Mouse (Mus musculus) brain, embryonic 18.5 days (tissue): ENCODE measurements around the gene Ppp1r36.
"Not testable (repeated sequence)": the region's sequence is repeated elsewhere in the genome, so short reads cannot be mapped to it uniquely, and the experiment has no call there.

Experiments used
- DNase-seq: peaks from one replicate; pipeline ENCODE4 v3.0.0-alpha.2; 2012; ENCODE audit warnings: low read depth, low spot score

Ppp1r36 gene

GRCm38 (mm10) chr12:76397281-76397680 lies 20.1 kb upstream of the Ppp1r36 start:
- DNase-seq: no peak

GRCm38 (mm10) chr12:76401674-76402073 lies 15.7 kb upstream of the Ppp1r36 start:
- no peak for DNase-seq

- no peak for DNase-seq
Measured at GRCm38 (mm10) chr12:76402991-76403885, 14.1 kb upstream of the Ppp1r36 start.

GRCm38 (mm10) chr12:76403886-76404537 lies 13.3 kb upstream of the Ppp1r36 start, which contains the start of gene Hspa2:
Hspa2 (plus strand) TSS chr12:76404176.
- peak; percentile 97 for DNase-seq

DNA sequence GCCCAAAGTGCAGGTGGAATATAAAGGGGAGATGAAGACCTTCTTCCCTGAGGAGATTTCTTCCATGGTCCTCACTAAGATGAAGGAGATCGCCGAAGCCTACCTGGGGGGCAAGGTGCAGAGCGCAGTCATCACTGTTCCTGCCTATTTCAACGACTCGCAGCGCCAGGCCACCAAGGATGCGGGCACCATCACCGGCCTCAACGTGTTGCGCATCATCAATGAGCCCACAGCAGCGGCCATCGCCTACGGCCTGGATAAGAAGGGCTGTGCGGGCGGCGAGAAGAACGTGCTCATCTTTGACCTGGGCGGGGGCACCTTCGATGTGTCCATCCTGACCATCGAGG lies 12.5 kb upstream of the Ppp1r36 start:
- no peak for DNase-seq

DNA sequence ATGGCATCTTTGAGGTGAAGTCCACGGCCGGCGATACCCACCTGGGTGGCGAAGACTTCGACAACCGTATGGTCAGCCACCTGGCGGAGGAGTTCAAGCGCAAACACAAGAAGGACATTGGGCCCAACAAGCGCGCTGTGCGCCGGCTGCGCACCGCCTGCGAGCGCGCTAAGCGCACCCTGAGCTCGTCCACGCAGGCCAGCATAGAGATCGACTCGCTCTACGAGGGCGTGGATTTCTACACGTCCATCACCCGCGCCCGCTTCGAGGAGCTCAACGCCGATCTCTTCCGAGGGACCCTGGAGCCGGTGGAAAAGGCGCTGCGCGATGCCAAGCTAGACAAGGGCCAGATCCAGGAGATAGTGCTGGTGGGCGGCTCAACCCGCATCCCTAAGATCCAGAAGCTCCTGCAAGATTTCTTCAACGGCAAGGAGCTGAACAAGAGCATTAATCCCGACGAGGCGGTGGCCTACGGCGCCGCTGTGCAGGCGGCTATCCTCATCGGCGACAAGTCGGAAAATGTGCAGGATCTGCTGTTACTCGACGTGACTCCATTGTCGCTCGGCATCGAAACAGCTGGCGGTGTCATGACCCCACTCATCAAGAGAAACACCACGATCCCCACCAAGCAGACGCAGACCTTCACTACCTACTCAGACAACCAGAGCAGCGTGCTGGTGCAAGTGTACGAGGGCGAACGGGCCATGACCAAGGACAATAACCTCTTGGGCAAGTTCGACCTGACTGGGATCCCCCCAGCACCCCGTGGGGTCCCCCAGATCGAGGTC lies 12.0 kb upstream of the Ppp1r36 start:
- DNase-seq: no peak

DNA sequence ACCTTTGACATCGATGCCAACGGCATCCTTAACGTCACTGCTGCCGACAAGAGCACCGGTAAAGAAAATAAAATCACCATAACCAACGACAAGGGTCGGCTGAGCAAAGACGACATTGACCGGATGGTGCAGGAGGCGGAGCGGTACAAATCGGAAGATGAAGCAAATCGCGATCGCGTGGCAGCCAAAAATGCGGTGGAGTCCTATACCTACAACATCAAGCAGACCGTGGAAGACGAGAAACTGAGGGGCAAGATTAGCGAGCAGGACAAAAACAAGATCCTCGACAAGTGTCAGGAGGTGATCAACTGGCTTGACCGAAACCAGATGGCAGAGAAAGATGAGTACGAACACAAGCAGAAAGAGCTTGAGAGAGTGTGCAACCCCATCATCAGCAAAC lies 11.4 kb upstream of the Ppp1r36 start:
- no peak for DNase-seq

- no peak for DNase-seq
Measured at GRCm38 (mm10) chr12:76407184-76407583, 10.2 kb upstream of the Ppp1r36 start.

DNA sequence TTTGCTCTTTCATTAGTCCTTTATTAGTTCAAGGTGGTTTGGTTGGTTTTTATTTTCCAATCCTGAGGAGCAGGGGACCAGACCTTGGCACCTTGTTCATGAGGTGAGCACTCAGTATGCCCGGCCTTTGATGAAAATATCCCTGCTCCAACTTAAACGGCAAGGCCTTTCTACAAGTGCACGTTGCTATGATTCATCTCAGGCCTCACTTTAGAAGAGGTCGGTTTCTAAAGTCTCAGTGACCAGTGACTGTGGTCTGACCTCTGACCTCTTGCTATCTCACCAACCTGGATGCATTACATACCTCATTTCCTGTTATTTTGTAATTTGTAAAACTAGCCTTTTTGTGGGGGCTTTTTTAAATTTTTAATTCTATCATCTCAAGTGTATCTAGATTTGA lies 8.2 kb upstream of the Ppp1r36 start:
- DNase-seq: no peak

GRCm38 (mm10) chr12:76415383-76416010 lies 1.8 kb upstream of the Ppp1r36 start:
- DNase-seq: no peak

DNA sequence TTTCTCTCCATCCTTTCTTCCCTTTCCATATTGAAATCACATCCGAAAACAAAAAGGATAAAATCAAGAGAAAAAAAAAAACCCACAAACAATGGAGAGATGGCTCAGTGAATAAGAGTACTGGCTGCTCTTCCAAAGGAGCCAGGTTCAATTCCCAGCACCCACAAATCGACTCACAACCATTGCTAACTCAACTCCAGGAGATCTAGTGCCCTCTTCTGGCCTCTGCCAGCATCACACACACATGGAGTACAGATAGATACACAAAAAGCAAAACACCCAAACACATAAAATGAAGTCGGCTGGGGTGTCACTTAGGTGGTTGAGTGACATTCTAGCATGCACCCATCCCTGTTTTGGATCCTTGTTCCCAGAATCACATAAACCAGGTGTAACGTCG lies 1.0 kb downstream of the Ppp1r36 start:
- no peak for DNase-seq

GRCm38 (mm10) chr12:76425256-76425655 lies 7.9 kb downstream of the Ppp1r36 start:
- DNase-seq: no peak

DNA sequence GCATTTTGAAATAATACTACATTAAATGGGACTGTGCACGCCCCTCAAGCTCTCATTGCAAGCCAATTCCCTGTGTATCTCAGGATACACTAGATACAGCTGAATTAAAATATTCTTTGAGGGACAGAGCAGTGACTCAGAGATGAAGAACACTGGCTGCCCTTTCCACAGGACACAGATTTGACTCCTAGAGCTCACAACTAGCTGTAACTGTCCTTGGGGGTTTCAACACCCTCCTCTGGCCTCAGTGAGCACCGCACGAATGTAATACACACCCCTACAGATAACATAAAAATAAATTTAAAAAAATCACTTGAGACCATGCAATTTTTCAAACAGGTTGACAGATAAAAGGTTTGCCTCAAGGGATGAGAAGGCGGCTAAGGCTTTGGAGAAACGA lies 10.2 kb downstream of the Ppp1r36 start:
- no peak for DNase-seq

DNA sequence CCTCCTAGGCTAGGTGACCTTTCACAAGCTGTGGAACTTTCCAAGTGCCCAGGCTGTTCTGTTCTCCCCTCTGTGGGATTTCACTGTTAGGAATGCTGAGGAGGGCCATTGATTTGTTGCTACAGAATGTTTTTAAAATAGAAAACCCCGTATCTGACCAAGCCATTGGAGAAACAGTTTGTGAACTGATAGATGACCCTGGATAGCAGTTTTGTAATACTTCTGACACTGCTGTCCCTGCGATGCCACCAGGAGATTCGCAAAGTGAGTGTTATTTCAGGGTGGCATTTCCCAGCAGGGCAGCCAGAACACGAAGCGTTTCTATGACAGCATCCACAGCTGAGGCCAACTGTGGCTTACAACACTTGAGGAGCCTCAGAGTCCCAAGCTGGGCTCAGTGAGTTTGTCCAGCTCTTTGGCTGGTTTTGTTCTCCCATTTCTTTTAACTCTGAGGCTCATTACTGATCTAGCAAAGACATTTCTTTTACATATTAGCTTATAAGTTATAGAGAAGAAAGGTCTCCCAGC lies 13.6 kb downstream of the Ppp1r36 start:
- no peak for DNase-seq

DNA sequence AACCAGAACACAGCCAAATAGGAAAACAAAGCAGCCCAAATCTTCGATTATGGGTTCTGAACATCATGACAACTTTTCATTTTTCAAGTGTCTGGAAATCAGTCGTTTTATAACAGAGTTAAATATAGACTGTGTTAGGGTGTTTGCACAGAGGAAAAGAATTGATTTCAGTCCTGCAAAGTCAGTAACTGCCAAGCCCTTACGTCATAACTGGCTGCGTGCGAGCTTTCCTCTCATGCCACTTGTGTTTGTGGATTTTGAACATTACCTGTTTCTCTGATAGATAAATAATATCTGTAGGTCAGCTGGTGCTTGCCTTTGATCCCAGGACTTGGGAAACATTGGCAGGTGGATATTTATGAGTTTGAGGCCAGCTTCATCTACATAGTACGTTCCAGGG lies 14.1 kb downstream of the Ppp1r36 start:
- DNase-seq: no peak

GRCm38 (mm10) chr12:76434111-76434510 lies 16.8 kb downstream of the Ppp1r36 start:
- DNase-seq: no peak

DNA sequence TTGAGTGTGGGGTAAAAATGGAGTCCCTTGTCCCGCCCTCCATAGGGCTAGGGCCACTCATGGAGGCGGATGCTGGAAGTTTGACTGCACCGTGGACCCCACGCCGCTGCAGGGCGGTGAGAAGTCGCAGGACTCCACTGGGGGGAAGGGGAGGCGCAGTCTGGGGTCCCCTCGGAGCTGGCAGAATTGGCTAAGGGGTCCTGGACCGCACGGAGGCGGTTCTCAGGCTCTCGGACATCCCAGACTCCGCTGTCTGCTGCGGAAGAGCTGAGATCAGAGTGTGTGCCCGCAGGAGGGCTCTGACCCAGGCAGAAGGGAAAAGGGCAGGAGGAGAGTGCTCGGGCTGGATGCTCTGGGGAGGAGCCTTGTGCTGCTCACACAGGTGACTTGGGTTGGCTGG lies 17.7 kb downstream of the Ppp1r36 start:
- DNase-seq: no peak

GRCm38 (mm10) chr12:76435549-76435948 lies 18.2 kb downstream of the Ppp1r36 start:
- no peak for DNase-seq

GRCm38 (mm10) chr12:76443488-76443887 lies 26.1 kb downstream of the Ppp1r36 start:
- not testable (repeated sequence) for DNase-seq

GRCm38 (mm10) chr12:76444359-76444772 lies 27.0 kb downstream of the Ppp1r36 start:
- DNase-seq: no peak

GRCm38 (mm10) chr12:76444862-76445261 lies 27.5 kb downstream of the Ppp1r36 start:
- DNase-seq: no peak

GRCm38 (mm10) chr12:76446201-76446600 lies 28.9 kb downstream of the Ppp1r36 start:
- no peak for DNase-seq
